Mouse (Mus musculus) intestine, embryonic 14.5 days (tissue): ENCODE measurements around the gene Mplkip. TPM values are rescaled to one million over a fixed set of nuclear protein-coding genes. Genes with fewer than 3 reads are reported as not detected.

ENCODE experiments used
- ATAC-seq: fragments of 200-750 bp; cut with Nextera tagmentation; replicated peaks from 2 replicates; pipeline ENCODE4 v1.8.0; 2017; ENCODE audit warnings: low read depth, moderate number of reproducible peaks, moderate TSS enrichment, moderate library complexity; ENCODE audit not compliant: low FRiP score, low TSS enrichment
- DNase-seq: peaks from one replicate; pipeline ENCODE4 v3.0.0-alpha.2; 2018; ENCODE audit warnings: low spot score
- H3K27ac ChIP-seq: fragments of 300-500 bp; sonication (generic); 2 replicates; pipeline ENCODE4 v1.5.1; 2014; ENCODE audit warnings: low read depth, mild to moderate bottlenecking, control low read depth
- H3K27me3 ChIP-seq: fragments of 300-500 bp; sonication (generic); replicated peaks from 2 replicates; pipeline ENCODE4 v1.6.1; 2014; ENCODE audit warnings: low read length, control low read depth; ENCODE audit not compliant: control insufficient read depth, insufficient read depth
- H3K36me3 ChIP-seq: fragments of 300-500 bp; sonication (generic); 2 replicates; pipeline ENCODE4 v1.6.1; 2014; ENCODE audit warnings: low read length, control low read depth; ENCODE audit not compliant: control insufficient read depth, insufficient read depth
- H3K4me1 ChIP-seq: fragments of 300-500 bp; sonication (generic); replicated peaks from 2 replicates; pipeline ENCODE4 v1.6.1; 2014; ENCODE audit warnings: low read length, control low read depth, mixed read lengths; ENCODE audit not compliant: control insufficient read depth, insufficient read depth
- H3K4me2 ChIP-seq: fragments of 300-500 bp; sonication (generic); 2 replicates; pipeline ENCODE4 v1.6.1; 2014; ENCODE audit warnings: low read length
- H3K4me3 ChIP-seq: fragments of 300-500 bp; sonication (generic); 2 replicates; pipeline ENCODE4 v1.5.1; 2014; ENCODE audit warnings: low read depth, low read length, control low read depth, mixed read lengths
- H3K9ac ChIP-seq: fragments of 300-500 bp; sonication (generic); 2 replicates; pipeline ENCODE4 v1.6.1; 2014; ENCODE audit warnings: mild to moderate bottlenecking, low read length
- H3K9me3 ChIP-seq: fragments of 300-500 bp; sonication (generic); 2 replicates; pipeline ENCODE4 v1.6.1; 2016; ENCODE audit warnings: low read length, control low read depth; ENCODE audit not compliant: control insufficient read depth
- WGBS: fragments of 180-500 bp; shearing (Covaris S2); extraction: QIAGEN DNeasy Blood & Tissue Kit; methylation state at CpG from one replicate; pipeline ENCODE4 v1.1.7; 2014; 5-methylcytosine and 5-hydroxymethylcytosine counted together
- polyA plus RNA-seq: library from polyadenylated mRNA; unstranded; fragments of >200 nt; fragmentation: Nextera tagmentation; extraction: Ambion mirVana; gene quantifications from 2 replicates; pipeline ENCODE4 v1.2.1, GENCODE M21; 2014

Gene Mplkip
- polyA plus RNA-seq: 50.4 and 58.3 TPM in 2 replicates

DNA sequence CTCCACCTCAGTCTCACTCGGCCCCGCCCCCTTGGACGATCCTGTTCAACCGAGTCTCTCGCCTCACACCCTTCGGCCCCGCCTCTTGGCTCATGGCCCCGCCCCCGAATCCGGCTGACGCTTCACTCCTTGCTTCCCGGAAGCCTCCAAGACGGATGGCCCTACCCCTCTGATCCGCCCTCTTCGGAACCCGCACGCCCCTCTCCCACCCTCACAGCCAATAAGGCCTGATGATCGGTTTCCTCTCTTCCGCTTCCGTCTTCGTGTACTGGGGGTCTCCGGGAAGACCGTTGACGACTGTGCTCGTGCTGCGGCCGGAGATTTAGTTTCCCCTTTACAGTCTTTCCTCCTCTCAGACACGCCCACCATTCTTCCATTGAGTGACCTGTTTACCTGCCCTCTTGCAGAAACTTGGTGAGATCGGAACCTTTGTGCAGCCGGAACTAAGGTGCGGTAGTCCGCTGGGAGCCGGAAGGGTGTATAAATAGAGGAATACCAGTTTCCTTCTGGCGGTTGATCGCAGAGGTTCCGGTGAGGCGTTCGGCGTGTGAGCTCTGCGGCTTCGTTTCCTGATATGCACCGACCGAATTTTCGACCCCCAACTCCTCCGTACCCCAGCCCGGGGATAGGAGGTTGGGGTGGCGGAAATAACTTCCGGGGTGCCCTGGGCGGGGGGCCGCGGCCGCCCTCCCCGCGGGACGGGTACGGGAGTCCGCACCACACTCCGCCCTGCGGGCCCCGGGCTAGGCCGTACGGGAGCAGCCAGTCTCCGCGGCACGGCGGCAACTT, at the start of gene Mplkip, which contains the start of gene Sugct:
Gene Mplkip, plus strand, starts transcription at position 282 of the 789 bp plus-strand sequence.
Gene Sugct, minus strand, starts transcription at position 643 of the 789 bp plus-strand sequence.
- Histone ChIP-seq H3K9ac (peak within 1 kb of the TSS; percentile 89), H3K27ac (peak within 1 kb of the TSS; percentile 95), H3K36me3 (no peaks in the 10 kb centered on the region), H3K4me2 (peak within 1 kb of the TSS; percentile 75), H3K9me3 (no peaks in the 10 kb centered on the region), H3K4me3 (peak within 1 kb of the TSS; percentile 76), H3K4me1 (peaks cover 10% of the 10 kb centered on the region), H3K27me3 (no peaks in the 10 kb centered on the region)
- WGBS: 1% methylated on average over 63 of the region's 66 CpGs
- ATAC-seq (peak; percentile 99), DNase-seq (peak; percentile 100)

DNA sequence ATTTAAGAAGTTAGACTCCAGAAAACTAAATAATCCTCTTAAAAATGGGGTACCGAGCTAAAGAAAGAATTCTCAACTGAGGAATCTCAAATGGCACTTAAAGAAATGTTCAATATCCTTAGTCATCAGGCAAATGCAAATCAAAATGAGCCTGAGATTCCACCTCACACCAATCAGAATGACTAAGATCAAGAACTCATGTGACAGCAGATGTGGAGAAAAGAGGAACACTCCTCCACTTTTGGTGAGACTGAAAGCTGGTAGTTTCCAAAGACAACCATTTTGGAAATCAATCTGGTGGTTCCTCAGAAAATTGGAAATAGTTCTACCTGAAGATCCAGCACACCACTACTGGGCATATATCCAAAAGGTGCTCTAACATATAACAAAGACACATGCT, 27.6 kb upstream of the Mplkip start:
- Histone ChIP-seq H3K4me1 (no peaks in the 10 kb centered on the region), H3K4me2 (no peak overlapping the region), H3K27ac (no peak overlapping the region), H3K27me3 (no peaks in the 10 kb centered on the region), H3K9me3 (no peaks in the 10 kb centered on the region), H3K9ac (no peak overlapping the region), H3K36me3 (no peaks in the 10 kb centered on the region), H3K4me3 (no peak overlapping the region)
- DNase-seq: no peak
- WGBS: 78% methylated on average over 1 of the region's 1 CpGs
- no peak for ATAC-seq

DNA sequence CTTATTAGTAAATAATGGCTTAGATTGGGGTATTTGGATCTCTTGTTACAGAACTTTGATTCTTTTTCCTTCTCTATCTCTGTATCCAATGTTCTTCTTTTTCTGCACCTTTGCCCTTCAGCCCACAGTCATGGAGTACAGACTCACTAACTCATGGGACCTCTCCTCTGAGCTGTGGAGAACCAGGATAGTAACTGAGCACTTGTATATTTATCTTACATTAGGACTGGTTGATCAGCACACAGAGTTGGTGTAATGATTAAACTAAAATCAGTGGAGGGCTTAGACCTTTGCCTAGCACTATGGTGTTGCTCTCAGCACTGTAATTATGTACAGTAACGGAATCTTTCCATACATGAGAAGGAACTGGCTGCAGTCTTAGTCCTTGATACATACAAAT, 23.9 kb upstream of the Mplkip start:
- no peaks in the 10 kb centered on the region for H3K9me3 ChIP-seq
- H3K4me3 ChIP-seq: no peak overlapping the region
- no peak overlapping the region for H3K4me2 ChIP-seq
- H3K4me1 ChIP-seq: no peaks in the 10 kb centered on the region
- WGBS: 67% methylated on average over 1 of the region's 1 CpGs
- ATAC-seq (no peak), DNase-seq (no peak)
- H3K27me3 ChIP-seq: no peaks in the 10 kb centered on the region
- H3K27ac ChIP-seq: no peak overlapping the region
- no peaks in the 10 kb centered on the region for H3K36me3 ChIP-seq
- H3K9ac ChIP-seq: no peak overlapping the region

DNA sequence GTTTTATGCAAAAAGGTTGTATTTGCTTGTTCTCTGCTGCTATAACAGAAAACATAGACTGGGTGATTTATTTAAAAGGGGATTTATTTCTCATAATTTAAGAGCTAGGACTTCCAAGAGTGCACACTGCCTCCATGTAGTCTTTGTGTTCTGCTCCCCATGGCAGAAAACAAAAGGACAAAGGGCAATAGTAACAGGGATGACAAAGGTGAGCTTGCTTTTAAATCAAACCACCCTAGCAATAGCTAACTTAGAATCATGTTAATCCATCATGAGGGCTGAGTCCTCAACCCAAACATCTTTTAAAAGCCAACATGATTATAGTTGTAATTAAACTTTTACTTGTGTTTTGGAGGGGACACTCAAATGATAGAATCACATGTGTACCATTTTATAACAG, 5.5 kb upstream of the Mplkip start:
- no peak overlapping the region for H3K9ac ChIP-seq
- DNase-seq: no peak
- ATAC-seq: no peak
- H3K36me3 ChIP-seq: no peaks in the 10 kb centered on the region
- H3K9me3 ChIP-seq: no peaks in the 10 kb centered on the region
- peaks cover 14% of the 10 kb centered on the region; the same call in 1 of the 2 replicates for H3K4me1 ChIP-seq
- no peak overlapping the region for H3K4me3 ChIP-seq
- no peak overlapping the region for H3K27ac ChIP-seq
- H3K27me3 ChIP-seq: no peaks in the 10 kb centered on the region
- H3K4me2 ChIP-seq: no peak overlapping the region

DNA sequence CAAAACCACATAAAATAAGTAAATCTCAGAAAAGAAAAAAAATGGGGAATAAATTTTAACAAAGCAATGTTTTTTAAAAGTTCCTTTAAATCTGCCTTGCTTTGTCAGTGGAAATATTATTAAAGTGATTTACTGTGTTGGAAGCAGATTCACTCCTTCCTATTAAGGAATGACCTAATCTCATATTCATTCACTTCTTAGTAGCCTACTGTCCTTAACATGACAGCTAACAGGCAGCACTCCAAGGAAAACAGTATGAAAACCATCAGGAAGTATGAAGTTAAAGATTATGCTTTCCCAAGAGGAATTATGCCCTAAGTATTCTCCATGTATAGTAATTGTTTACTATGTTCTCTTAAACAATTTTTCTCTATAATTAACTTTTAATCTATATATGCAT, 4.3 kb upstream of the Mplkip start:
- H3K4me1 ChIP-seq: peaks cover 14% of the 10 kb centered on the region; the same call in 1 of the 2 replicates
- no peak overlapping the region for H3K4me2 ChIP-seq
- H3K27ac ChIP-seq: no peak overlapping the region
- no peaks in the 10 kb centered on the region for H3K9me3 ChIP-seq
- no peak for DNase-seq
- H3K4me3 ChIP-seq: no peak overlapping the region
- ATAC-seq: no peak
- H3K36me3 ChIP-seq: no peaks in the 10 kb centered on the region
- no peaks in the 10 kb centered on the region for H3K27me3 ChIP-seq
- H3K9ac ChIP-seq: no peak overlapping the region

DNA sequence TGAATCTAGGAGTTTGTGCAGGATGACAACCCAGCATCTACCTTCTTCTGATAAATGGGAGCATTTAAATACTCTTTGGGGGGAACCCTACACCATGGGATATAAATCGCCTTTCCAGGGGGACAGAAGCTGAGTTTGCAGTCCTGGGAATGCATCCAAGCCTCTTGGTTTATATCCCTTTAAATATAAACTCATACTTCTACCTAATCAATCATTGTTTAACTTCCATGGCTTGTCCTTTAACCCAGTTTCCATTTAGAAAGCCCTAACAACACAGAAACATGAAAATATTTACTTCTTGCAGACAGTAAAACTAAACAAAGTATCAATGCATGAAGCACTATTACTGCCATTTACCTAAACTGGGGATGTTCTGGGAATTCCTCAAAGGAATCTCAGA, 3.6 kb upstream of the Mplkip start:
- Histone ChIP-seq H3K4me3 (no peak overlapping the region), H3K27me3 (no peaks in the 10 kb centered on the region), H3K9ac (no peak overlapping the region), H3K4me2 (no peak overlapping the region), H3K27ac (peak overlapping the region; percentile 59; the same call in 1 of the 2 replicates), H3K9me3 (no peaks in the 10 kb centered on the region), H3K36me3 (no peaks in the 10 kb centered on the region), H3K4me1 (peaks cover 14% of the 10 kb centered on the region)
- ATAC-seq (no peak), DNase-seq (no peak)
- 29% methylated on average over 1 of the region's 1 CpGs for WGBS

DNA sequence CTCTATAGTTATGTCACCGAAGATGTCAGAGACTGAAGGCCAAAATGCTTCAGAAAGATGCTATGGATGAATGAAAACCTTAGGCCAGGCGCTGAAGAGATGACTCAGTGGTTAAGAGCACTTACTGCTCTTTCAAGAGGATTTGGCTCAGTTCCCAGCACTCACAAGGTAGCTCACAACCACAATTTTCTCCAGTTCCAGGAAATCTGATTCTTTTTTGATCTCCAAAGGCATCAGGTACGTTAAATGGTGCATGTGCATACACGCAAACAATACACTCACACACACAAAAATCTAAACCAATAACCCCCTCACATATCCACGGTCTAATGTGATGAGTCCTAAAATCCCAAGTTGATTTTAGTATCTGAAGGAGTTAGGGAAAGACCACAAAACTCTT, 1.2 kb upstream of the Mplkip start:
- Histone ChIP-seq H3K4me1 (peaks cover 14% of the 10 kb centered on the region), H3K9ac (no peak overlapping the region; the same call in 1 of the 2 replicates), H3K27me3 (no peaks in the 10 kb centered on the region), H3K27ac (no peak overlapping the region), H3K36me3 (no peaks in the 10 kb centered on the region), H3K4me3 (peak overlapping the region; percentile 76; the same call in 1 of the 2 replicates), H3K9me3 (no peaks in the 10 kb centered on the region), H3K4me2 (peak overlapping the region; percentile 59)
- ATAC-seq: no peak
- WGBS: 69% methylated on average over 5 of the region's 5 CpGs
- DNase-seq: no peak

DNA sequence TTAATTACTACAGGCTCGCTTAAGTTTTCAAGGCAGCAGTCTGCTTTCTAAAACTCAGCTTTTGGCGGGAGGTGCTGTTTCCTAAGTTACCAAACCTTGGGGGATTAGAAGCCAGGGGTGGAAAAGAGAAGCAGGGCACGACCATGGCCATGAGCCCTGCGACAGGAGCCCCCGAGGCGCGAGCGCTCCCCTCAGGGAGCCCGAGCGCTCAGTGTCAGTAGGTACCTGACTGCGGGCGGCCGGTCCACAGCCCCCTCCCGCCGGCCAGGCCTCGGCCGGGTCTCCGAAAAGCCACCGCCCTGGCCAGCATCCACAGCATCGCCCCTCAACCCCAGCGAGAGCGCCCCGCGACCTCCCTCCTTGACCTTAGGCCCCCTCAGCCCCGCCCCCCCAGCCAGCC, 578 bp upstream of the Mplkip start:
- Histone ChIP-seq H3K27ac (peak overlapping the region; percentile 70; the same call in 1 of the 2 replicates), H3K4me3 (peak overlapping the region; percentile 76), H3K9ac (peak overlapping the region; percentile 61), H3K4me2 (peak overlapping the region; percentile 59), H3K36me3 (no peaks in the 10 kb centered on the region), H3K9me3 (no peaks in the 10 kb centered on the region), H3K4me1 (peaks cover 14% of the 10 kb centered on the region), H3K27me3 (no peaks in the 10 kb centered on the region)
- DNase-seq: peak; percentile 85
- WGBS: under 1% methylated on average over 22 of the region's 25 CpGs
- ATAC-seq: peak; percentile 82
